Mouse (Mus musculus) lung, embryonic 15.5 days (tissue): ENCODE measurements around the gene Trnp1. TPM values are rescaled to one million over a fixed set of nuclear protein-coding genes. Genes with fewer than 3 reads are reported as not detected.

Experiments used
- ATAC-seq: fragments of 200-750 bp; cut with Nextera tagmentation; 2 replicates; pipeline ENCODE4 v1.8.0; 2017; ENCODE audit warnings: moderate number of reproducible peaks, borderline replicate concordance; ENCODE audit not compliant: low FRiP score, low TSS enrichment; ENCODE audit errors: extremely low read depth
- H3K27ac ChIP-seq: fragments of 300-500 bp; sonication (generic); 2 replicates; pipeline ENCODE4 v1.5.1; 2015; ENCODE audit warnings: moderate library complexity, mild to moderate bottlenecking, inconsistent platforms
- H3K27me3 ChIP-seq: fragments of 300-500 bp; sonication (generic); 2 replicates; pipeline ENCODE4 v1.6.1; 2015; ENCODE audit warnings: inconsistent platforms
- H3K36me3 ChIP-seq: fragments of 300-500 bp; sonication (generic); 2 replicates; pipeline ENCODE4 v1.6.1; 2015; ENCODE audit warnings: inconsistent platforms
- H3K4me1 ChIP-seq: fragments of 300-500 bp; sonication (generic); 2 replicates; pipeline ENCODE4 v1.6.1; 2015; ENCODE audit warnings: inconsistent platforms
- H3K4me2 ChIP-seq: fragments of 300-500 bp; sonication (generic); 2 replicates; pipeline ENCODE4 v1.6.1; 2015; ENCODE audit warnings: inconsistent platforms, mild to moderate bottlenecking, moderate library complexity
- H3K4me3 ChIP-seq: fragments of 300-500 bp; sonication (generic); 2 replicates; pipeline ENCODE4 v1.5.1; 2015; ENCODE audit warnings: mild to moderate bottlenecking, inconsistent platforms
- H3K9ac ChIP-seq: fragments of 300-500 bp; sonication (generic); 2 replicates; pipeline ENCODE4 v1.6.1; 2015; ENCODE audit warnings: inconsistent platforms
- H3K9me3 ChIP-seq: fragments of 300-500 bp; sonication (generic); 2 replicates; pipeline ENCODE4 v1.6.1; 2016; ENCODE audit warnings: inconsistent platforms
- WGBS: fragments of 180-500 bp; shearing (Covaris S2); methylation state at CpG from one replicate; pipeline ENCODE4 v1.1.7; 2015; 5-methylcytosine and 5-hydroxymethylcytosine counted together
- polyA plus RNA-seq: library from polyadenylated mRNA; unstranded; fragments of >200 nt; fragmentation: Nextera tagmentation; extraction: Ambion mirVana; gene quantifications from 2 replicates; pipeline ENCODE4 v1.2.1, GENCODE M21; 2015

The Trnp1 gene
- polyA plus RNA-seq, 1 experiment from 2014 or later: 0.79 TPM

DNA sequence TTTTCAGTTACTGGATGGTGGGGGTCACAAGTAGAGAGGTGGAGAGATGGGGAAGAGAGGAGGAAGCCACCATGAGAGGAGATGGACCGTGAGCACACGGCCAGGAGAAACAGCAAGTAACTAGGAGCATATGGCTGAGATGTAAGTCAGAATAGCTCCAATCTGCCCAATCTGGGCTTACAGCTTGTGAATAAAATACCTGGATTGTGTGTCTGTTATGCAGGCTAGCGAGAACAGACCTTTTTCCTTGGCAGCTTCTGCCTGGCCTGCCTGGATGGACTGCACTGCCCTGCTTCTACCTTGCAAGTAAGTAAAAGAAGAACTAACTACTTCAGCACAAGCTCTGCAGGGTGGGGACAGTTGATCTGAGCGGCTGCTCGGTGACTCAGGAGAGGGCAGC, 12.7 kb upstream of the Trnp1 start:
- 75% methylated on average over 5 of the region's 5 CpGs for WGBS
- ATAC-seq: no peak

DNA sequence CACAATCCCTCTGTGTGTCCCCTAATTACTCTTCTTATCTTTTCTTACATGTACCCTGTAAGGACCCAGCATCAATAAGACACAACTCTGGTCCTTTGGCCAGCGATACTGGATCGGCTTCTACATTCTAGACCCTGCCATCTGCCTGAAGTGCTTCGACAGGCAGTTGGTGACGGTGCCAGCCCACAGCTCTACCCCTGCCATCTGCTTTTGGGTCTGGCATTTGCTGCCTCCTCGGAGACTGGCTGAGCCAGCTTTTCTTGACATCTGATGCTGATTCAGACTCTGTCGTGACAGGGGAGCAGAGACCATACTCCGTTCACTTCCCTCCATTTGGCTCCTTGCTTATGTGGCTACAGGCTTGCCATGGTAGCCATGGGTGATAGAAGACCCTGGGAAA, 10.6 kb upstream of the Trnp1 start:
- Histone ChIP-seq H3K36me3 (no peaks in the 10 kb centered on the region), H3K9me3 (no peaks in the 10 kb centered on the region), H3K9ac (no peak overlapping the region), H3K27ac (no peak overlapping the region), H3K27me3 (peaks cover 30% of the 10 kb centered on the region), H3K4me3 (no peak overlapping the region), H3K4me2 (no peak overlapping the region), H3K4me1 (no peaks in the 10 kb centered on the region)
- no peak for ATAC-seq
- 75% methylated on average over 7 of the region's 7 CpGs for WGBS

More for the DNA sequence above, 12.7 kb upstream of the Trnp1 start:
- Histone ChIP-seq H3K4me3 (no peak overlapping the region), H3K27ac (no peak overlapping the region), H3K9me3 (no peaks in the 10 kb centered on the region), H3K9ac (no peak overlapping the region), H3K4me2 (no peak overlapping the region), H3K4me1 (no peaks in the 10 kb centered on the region), H3K36me3 (no peaks in the 10 kb centered on the region), H3K27me3 (peaks cover 16% of the 10 kb centered on the region)

DNA sequence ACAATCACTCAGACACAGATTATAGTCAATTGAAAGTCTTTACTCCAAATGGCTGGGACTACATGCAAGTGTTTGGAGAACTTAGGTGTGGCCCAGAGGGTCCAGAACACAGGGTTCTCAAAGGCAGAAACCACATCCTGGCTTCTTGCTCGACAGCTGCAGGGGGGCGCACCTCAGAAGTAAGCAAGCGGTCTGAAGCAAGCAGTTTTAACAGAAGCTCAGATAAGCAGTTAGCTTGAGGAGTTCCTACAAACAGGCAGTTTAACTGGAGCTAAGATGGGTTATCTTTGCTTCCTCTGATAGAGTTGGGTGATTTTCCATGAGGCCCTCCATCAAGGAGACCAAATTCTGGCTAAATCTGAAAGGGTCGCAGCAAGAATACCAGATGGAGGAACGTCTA, 8.2 kb upstream of the Trnp1 start:
- H3K36me3 ChIP-seq: no peaks in the 10 kb centered on the region
- H3K4me3 ChIP-seq: no peak overlapping the region
- no peak overlapping the region for H3K4me2 ChIP-seq
- 59% methylated on average over 5 of the region's 5 CpGs for WGBS
- H3K9ac ChIP-seq: no peak overlapping the region
- ATAC-seq: no peak
- H3K27ac ChIP-seq: no peak overlapping the region
- peaks cover 48% of the 10 kb centered on the region for H3K27me3 ChIP-seq
- no peaks in the 10 kb centered on the region for H3K9me3 ChIP-seq
- H3K4me1 ChIP-seq: no peaks in the 10 kb centered on the region

DNA sequence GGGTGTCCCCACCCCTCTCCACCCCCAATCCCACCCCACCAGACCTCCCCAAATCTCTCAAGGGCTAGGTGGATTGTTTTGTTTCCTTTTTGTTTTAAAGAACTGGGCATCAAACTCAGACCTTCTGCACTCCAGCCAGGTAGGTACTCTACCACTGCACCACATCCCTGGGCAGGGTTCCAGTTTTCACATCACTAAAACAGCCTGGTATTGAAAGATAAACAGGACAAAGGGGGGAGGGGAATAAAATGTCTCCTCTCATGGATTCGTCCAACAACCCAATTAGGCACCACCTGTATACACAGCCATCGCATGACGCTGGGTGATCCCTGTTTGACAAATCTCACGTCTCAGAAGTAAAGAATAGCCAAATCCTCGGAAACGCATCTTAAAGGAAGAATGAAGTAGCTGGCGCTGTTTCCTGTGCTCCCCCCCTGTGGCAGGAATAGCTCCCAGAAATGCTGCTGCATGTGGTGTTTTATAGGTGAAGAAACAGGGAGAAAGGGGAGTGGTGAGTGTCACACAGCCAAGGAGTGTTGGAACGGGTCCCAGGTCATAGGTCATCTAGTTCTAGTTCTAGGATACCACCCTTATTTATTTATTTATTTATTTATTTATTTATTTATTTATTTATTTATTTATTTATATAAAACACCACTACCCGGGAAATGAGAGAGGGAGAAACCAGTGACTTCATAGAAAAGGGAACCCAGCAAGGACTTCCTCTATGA, 6.6 kb upstream of the Trnp1 start:
- WGBS: 56% methylated on average over 9 of the region's 9 CpGs
- peaks cover 64% of the 10 kb centered on the region for H3K27me3 ChIP-seq

DNA sequence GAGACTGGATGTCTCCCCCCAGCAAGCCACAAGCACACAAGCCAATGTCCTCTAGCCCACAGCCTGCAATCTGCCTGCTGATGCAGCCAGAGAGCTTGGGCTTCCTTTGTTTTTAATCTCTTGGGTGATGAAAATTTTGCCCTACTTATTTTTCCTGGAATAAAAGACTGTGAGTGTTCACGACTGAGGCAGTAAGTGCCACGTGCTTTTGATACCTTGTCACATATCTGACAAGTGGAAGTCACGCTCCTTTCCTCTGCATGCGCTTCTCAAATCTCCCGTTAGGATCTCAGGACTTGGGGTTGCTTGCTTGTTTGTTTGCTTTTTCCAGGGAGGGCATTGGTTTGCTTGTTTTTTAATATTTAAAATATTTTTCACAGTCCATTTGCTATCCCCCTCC, 6.0 kb upstream of the Trnp1 start:
- H3K27me3 ChIP-seq: peaks cover 70% of the 10 kb centered on the region
- 0 out of 2 replicates have a peak, but pooled peaks cover 1% of the 10 kb centered on the region for H3K4me1 ChIP-seq
- H3K4me3 ChIP-seq: no peak overlapping the region
- no peak for ATAC-seq
- H3K4me2 ChIP-seq: no peak overlapping the region
- no peaks in the 10 kb centered on the region for H3K9me3 ChIP-seq
- H3K36me3 ChIP-seq: no peaks in the 10 kb centered on the region
- no peak overlapping the region for H3K9ac ChIP-seq
- H3K27ac ChIP-seq: no peak overlapping the region
- WGBS: 35% methylated on average over 5 of the region's 5 CpGs

More for the DNA sequence above, 6.6 kb upstream of the Trnp1 start:
- ATAC-seq: no peak
- H3K4me3 ChIP-seq: no peak overlapping the region
- no peaks in the 10 kb centered on the region for H3K9me3 ChIP-seq
- H3K9ac ChIP-seq: no peak overlapping the region
- H3K4me1 ChIP-seq: no peaks in the 10 kb centered on the region
- no peak overlapping the region for H3K27ac ChIP-seq
- no peak overlapping the region for H3K4me2 ChIP-seq
- H3K36me3 ChIP-seq: no peaks in the 10 kb centered on the region

DNA sequence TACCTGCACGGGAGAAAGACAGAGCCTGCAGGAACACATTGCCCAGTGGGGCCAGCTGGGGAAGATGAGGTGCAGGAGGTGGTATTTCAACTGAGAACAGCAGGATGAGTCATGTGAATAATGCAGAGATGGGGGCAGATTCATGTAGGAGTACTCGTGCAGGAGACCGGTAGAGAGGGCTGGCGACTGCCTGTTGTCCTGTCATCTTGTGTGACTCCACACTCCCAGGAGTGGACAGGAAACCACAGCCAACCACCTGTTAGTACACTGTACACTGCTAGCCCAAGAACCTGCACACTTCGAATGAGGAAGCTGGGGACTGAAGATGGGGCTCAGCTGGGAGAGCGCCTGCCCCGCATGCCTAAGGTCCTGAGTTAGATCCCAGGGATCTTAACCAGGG, 3.2 kb upstream of the Trnp1 start:
- ATAC-seq: no peak
- Histone ChIP-seq H3K4me2 (no peak overlapping the region), H3K27me3 (peaks cover 87% of the 10 kb centered on the region), H3K9me3 (no peaks in the 10 kb centered on the region), H3K4me3 (no peak overlapping the region), H3K9ac (no peak overlapping the region), H3K36me3 (no peaks in the 10 kb centered on the region), H3K4me1 (peaks cover 18% of the 10 kb centered on the region), H3K27ac (no peak overlapping the region)
- WGBS: 48% methylated on average over 7 of the region's 7 CpGs

DNA sequence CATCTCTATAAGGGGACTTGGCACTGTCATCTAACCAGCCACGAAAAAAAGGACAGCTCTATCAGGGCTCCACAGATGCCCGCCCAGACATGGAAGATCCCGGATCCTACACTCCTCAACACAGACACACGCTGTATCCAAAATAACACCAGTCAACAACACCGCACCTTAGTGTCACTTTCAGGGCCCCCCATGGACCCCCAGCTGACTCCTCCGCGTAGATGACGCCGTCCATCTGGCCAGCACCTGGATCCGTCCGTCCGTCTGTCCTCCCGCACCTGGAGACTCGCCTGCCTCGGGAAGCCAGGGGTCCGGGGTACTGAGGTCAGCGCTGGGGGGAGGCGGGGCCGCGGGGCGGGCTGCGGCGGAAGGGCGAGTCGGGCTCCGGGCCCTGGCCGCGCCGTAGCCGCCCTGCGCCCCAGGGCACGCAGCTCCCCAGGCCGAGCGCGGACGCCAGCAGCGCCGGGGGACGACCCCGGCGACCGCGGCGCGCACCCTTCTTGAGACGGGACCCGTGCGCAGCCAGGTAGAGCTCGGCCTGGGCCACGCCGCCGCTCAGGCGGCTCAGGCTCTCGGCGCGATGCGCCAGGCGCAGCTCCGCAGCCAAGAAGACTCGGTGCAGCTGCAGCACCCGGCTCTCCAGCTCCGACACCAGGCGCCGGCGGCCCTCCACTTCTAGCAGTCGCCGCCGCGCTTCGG, 740 bp downstream of the Trnp1 start:
- H3K27ac ChIP-seq: no peak overlapping the region
- H3K36me3 ChIP-seq: no peaks in the 10 kb centered on the region
- H3K4me1 ChIP-seq: peaks cover 18% of the 10 kb centered on the region
- peaks cover 76% of the 10 kb centered on the region for H3K27me3 ChIP-seq
- ATAC-seq: peak; percentile 13
- peak overlapping the region; percentile 99 for H3K4me2 ChIP-seq
- no peaks in the 10 kb centered on the region for H3K9me3 ChIP-seq
- peak overlapping the region; percentile 40 for H3K9ac ChIP-seq
- WGBS: under 1% methylated on average over 66 of the region's 70 CpGs
- H3K4me3 ChIP-seq: peak overlapping the region; percentile 53

DNA sequence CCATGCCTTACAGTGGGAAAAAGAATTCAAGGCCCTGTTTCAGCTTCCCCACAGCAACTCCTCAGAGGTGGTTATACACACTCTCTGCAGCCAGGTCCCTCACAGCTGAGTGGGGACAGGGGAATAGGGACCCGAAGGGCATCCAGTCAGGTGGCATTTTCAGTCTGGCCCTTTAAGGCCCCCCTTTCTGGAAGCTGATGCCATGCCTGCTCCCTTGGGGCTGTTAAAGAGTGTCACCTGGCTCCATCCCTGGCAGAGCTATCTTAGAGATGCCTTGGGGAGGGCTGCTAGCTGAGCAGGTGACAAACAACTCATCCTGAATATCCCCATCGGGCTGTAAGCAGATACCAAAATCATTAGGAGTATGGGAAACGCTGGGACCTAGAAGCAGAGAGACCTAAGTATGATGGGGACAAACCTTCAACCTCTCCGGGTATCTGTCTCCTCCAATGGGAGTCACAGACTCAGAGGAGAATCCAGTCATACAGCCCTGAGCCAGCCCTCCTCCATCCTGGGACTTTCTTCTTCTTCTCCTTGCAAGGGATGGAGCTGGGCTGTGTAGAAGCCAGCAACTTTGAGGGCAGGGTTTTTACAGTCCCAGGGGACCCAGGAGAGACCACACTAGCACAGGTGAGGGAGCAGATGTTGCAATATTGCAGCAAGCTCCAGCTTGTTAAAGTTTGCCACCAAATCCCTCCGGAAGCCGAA, 1.5 kb downstream of the Trnp1 start:
- WGBS: 24% methylated on average over 6 of the region's 6 CpGs
- Histone ChIP-seq H3K9me3 (no peaks in the 10 kb centered on the region), H3K4me3 (no peak overlapping the region)

DNA sequence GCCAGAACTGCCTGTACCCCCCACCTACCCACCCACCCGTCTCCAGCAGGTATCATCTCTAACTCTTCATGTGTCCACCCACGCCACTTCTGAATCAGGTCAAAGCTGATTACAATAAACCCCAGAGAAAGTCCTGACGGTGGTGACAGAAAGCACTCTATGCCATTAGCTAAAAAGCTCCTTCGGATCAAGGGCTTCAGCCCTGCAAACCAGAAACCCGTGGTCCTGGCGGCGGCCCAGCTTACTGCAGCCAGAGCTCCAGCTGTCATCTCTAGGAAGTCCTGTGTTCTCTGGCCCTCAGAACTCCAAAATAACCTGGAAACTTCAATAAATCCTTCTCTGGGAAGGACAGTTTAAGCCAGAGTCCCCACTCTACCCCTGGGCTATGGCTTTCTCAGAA, 2.6 kb downstream of the Trnp1 start:
- Histone ChIP-seq H3K36me3 (no peaks in the 10 kb centered on the region), H3K27me3 (peaks cover 62% of the 10 kb centered on the region), H3K4me1 (peaks cover 31% of the 10 kb centered on the region), H3K9ac (no peak overlapping the region), H3K9me3 (no peaks in the 10 kb centered on the region), H3K27ac (no peak overlapping the region), H3K4me2 (no peak overlapping the region), H3K4me3 (no peak overlapping the region)
- 25% methylated on average over 7 of the region's 7 CpGs for WGBS
- ATAC-seq: no peak

More for the DNA sequence above, 1.5 kb downstream of the Trnp1 start:
- Histone ChIP-seq H3K4me1 (peaks cover 23% of the 10 kb centered on the region), H3K4me2 (peak overlapping the region; percentile 99; the same call in 1 of the 2 replicates), H3K27me3 (peaks cover 74% of the 10 kb centered on the region), H3K36me3 (no peaks in the 10 kb centered on the region), H3K9ac (no peak overlapping the region), H3K27ac (no peak overlapping the region)
- no peak for ATAC-seq

DNA sequence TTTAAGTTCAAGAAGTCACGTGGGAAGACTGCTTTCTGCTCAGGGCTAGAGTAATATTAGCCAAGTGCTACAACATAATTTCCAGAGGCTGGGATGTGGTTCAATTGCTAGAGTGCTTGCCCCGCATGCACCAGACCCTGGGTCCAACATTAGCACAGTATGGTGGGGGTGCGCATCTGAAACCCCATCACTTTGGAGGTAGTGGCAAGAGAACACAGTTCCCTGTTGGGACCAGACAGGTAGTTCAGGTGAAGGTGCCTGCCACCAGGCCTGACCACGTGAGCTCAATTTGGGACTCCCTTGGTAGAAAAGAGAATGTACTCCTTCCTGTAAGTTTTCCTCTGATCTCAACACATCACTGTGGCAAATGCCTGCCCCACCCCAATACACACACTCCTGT, 3.5 kb downstream of the Trnp1 start:
- 58% methylated on average over 4 of the region's 4 CpGs for WGBS
- no peak overlapping the region for H3K4me2 ChIP-seq

DNA sequence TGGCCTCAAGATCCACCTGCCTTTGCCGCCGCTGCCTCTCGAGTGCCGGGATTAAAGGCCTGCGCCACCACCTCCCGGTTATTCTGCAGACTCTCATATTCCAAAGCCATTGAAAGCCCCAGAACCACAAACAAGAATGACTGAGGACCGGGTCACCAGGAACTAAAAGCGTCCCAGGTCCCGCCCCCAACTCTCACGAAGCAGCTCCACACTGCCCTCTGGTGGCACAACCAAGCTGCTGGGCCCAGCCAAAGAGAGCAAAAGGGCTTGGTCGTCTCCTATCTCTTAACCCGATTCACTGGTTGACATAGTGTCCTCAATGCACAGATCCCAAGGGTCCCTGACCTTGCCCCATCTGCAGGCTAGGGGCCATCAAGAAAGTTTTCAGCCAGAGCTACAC, 3.9 kb downstream of the Trnp1 start:
- peaks cover 49% of the 10 kb centered on the region for H3K27me3 ChIP-seq
- WGBS: under 1% methylated on average over 12 of the region's 12 CpGs
- H3K4me1 ChIP-seq: peaks cover 36% of the 10 kb centered on the region
- peak overlapping the region; percentile 58 for H3K4me2 ChIP-seq
- H3K9ac ChIP-seq: no peak overlapping the region
- H3K36me3 ChIP-seq: no peaks in the 10 kb centered on the region
- peak overlapping the region; percentile 28 for H3K4me3 ChIP-seq
- no peak for ATAC-seq
- H3K27ac ChIP-seq: no peak overlapping the region
- no peaks in the 10 kb centered on the region for H3K9me3 ChIP-seq

More for the DNA sequence above, 3.5 kb downstream of the Trnp1 start:
- Histone ChIP-seq H3K4me1 (peaks cover 32% of the 10 kb centered on the region), H3K27ac (no peak overlapping the region), H3K4me3 (no peak overlapping the region), H3K27me3 (peaks cover 53% of the 10 kb centered on the region), H3K9ac (no peak overlapping the region), H3K36me3 (no peaks in the 10 kb centered on the region), H3K9me3 (no peaks in the 10 kb centered on the region)
- ATAC-seq: no peak

DNA sequence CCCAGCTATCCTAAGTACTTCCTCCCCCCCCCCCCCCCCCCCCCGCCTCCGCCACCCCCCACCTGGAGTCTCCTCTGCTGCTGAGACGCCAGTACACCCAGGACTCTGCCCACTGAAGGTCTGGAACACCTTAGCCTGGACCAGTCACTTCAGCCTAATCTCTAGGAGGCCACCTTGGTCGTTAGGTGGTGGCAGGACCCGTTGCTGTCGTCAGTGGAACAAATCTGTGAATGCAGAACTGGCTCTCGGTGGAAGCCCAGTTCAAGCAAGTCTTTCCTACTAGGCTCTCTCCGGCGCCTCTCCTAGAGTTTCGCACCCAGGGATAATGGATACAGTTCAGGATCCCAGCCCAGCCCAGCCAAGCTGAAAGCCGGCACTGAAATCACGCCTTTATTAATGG, 4.5 kb downstream of the Trnp1 start:
- Histone ChIP-seq H3K4me2 (peak overlapping the region; percentile 58), H3K4me3 (peak overlapping the region; percentile 28), H3K9ac (no peak overlapping the region), H3K9me3 (no peaks in the 10 kb centered on the region), H3K4me1 (peaks cover 36% of the 10 kb centered on the region), H3K36me3 (no peaks in the 10 kb centered on the region), H3K27me3 (peaks cover 44% of the 10 kb centered on the region), H3K27ac (no peak overlapping the region)
- no peak for ATAC-seq
- 17% methylated on average over 10 of the region's 12 CpGs for WGBS
